ENCODE assay signal across 15 mouse cellular contexts in genomic region chr7:35699005-35699404, GRCm38 (mm10).
"Had no signal": no experiment of that assay in that cellular context is flagged by ENCODE, and none has a peak within 500 bp of the region (broad histone marks: within the 10 kb centered on the region; RNA-seq: fewer than 3 reads in every experiment).

No protein-coding gene starts in this region.

- DNase-seq: kidney, adult 11 months; kidney, adult 8-10 months; kidney, postnatal 14 days; kidney, postnatal 4 days; liver; lung, adult 2 months; lung, postnatal 14 days; lung, postnatal 4 days; midbrain, embryonic 14.5 days; right cerebral cortex, adult 18-20 months; right cerebral cortex, postnatal 14 days; right cerebral cortex, postnatal 4 days; thymus, adult 2 months; thymus, postnatal 14 days; thymus, postnatal 4 days had no signal
